Mouse (Mus musculus) neural tube, embryonic 14.5 days (tissue): ENCODE results near the gene Gpx4. TPM values are rescaled to one million over a fixed set of nuclear protein-coding genes. Genes with fewer than 3 reads are reported as not detected.

Experiments
- ATAC-seq: fragments of 200-750 bp; cut with Nextera tagmentation; 2 replicates; pipeline ENCODE4 v1.8.0; 2017; ENCODE audit warnings: low read depth, mild to moderate bottlenecking, moderate TSS enrichment, moderate library complexity
- H3K27ac ChIP-seq: fragments of 300-500 bp; sonication (generic); 2 replicates; pipeline ENCODE4 v1.5.1; 2014; ENCODE audit warnings: low read depth, mild to moderate bottlenecking, control low read depth, low read length, moderate library complexity, mixed read lengths
- H3K27me3 ChIP-seq: fragments of 300-500 bp; sonication (generic); 2 replicates; pipeline ENCODE4 v1.6.1; 2014; ENCODE audit warnings: low read length; ENCODE audit not compliant: control insufficient read depth, insufficient read depth
- H3K36me3 ChIP-seq: fragments of 300-500 bp; sonication (generic); 2 replicates; pipeline ENCODE4 v1.6.1; 2014; ENCODE audit warnings: low read length, mixed read lengths; ENCODE audit not compliant: control insufficient read depth, insufficient read depth
- H3K4me1 ChIP-seq: fragments of 300-500 bp; sonication (generic); 2 replicates; pipeline ENCODE4 v1.6.1; 2014; ENCODE audit warnings: low read length; ENCODE audit not compliant: control insufficient read depth, insufficient read depth
- H3K4me2 ChIP-seq: fragments of 300-500 bp; sonication (generic); 2 replicates; pipeline ENCODE4 v1.6.1; 2014; ENCODE audit warnings: mild to moderate bottlenecking, low read depth, low read length, control low read depth
- H3K4me3 ChIP-seq: fragments of 300-500 bp; sonication (generic); 2 replicates; pipeline ENCODE4 v1.5.1; 2014; ENCODE audit warnings: low read depth, low read length, control low read depth, mixed read lengths
- H3K9ac ChIP-seq: fragments of 300-500 bp; sonication (generic); replicated peaks from 2 replicates; pipeline ENCODE4 v1.6.1; 2014; ENCODE audit warnings: low read depth, mild to moderate bottlenecking, control low read depth, low read length, mixed read lengths
- H3K9me3 ChIP-seq: fragments of 300-500 bp; sonication (generic); 2 replicates; pipeline ENCODE4 v1.6.1; 2016; ENCODE audit warnings: low read length; ENCODE audit not compliant: control insufficient read depth
- WGBS: fragments of 180-500 bp; shearing (Covaris S2); extraction: QIAGEN DNeasy Blood & Tissue Kit; methylation state at CpG from one replicate; pipeline ENCODE4 v1.1.7; 2014; 5-methylcytosine and 5-hydroxymethylcytosine counted together
- polyA plus RNA-seq: library from polyadenylated mRNA; unstranded; fragments of >200 nt; fragmentation: Nextera tagmentation; extraction: Ambion mirVana; gene quantifications from 2 replicates; pipeline ENCODE4 v1.2.1, GENCODE M21; 2014

Gene Gpx4
- polyA plus RNA-seq, 1 experiment from 2014 or later, result 546 TPM

DNA sequence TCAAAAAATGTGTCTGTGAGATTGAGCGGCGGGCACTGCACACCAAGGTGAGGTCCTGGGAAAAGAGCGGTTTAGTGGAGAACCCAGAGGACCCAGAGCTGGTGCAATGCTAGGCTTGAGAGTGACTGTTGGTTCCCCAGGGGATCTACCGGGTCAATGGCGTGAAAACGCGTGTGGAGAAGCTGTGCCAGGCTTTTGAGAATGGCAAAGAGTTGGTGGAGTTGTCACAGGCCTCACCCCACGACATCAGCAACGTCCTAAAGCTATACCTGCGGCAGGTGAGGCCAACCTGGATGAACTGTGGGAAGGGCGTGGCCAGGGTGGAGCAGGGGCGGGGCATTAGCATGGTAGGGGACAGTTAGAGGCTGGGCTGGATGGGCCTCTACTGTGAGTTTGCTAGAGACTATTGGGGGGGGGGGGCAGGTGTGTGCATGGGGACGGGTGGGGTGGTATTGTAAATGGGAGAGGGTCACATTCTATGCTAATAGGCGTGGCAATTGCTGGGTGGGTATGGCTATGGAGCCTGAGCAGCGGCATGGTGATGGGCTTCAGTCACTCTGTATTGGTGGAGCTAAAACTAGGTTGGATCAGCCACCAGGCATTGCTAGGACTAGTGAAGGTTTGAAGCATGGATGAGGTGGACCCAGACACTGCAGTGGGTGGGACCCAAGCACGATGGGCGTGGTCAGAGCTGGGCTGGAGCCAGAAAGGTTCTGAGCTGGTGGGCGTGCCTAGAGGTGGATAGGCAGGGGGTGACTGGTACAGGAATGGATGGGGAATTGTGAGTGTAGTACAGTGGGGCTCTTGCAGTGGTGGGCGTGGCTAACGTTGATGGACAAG lies 19.1 kb upstream of the Gpx4 start:
- Histone ChIP-seq H3K4me3 (no peak overlapping the region), H3K9me3 (no peaks in the 10 kb centered on the region), H3K27me3 (no peaks in the 10 kb centered on the region), H3K36me3 (no peaks in the 10 kb centered on the region), H3K27ac (no peak overlapping the region), H3K4me2 (no peak overlapping the region), H3K9ac (no peak overlapping the region), H3K4me1 (no peaks in the 10 kb centered on the region)
- 71% methylated on average over 20 of the region's 20 CpGs for WGBS
- ATAC-seq, result no peak

DNA sequence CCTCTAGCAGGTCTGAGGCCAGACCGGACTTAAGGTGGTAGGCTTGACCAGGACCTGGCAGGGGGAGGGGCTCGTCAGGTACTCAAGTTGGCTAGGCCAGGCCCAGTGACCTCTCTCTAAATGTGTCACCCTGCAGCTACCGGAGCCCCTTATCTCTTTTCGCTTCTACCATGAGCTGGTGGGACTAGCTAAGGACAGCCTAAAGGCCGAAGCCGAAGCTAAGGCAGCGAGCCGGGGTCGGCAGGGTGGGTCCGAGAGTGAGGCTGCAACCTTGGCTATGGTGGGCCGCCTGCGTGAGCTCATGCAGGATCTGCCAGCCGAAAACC lies 18.5 kb upstream of the Gpx4 start:
- no peak overlapping the region for H3K4me3 ChIP-seq
- H3K4me2 ChIP-seq, result no peak overlapping the region
- WGBS, result 93% methylated on average over 13 of the region's 13 CpGs

DNA sequence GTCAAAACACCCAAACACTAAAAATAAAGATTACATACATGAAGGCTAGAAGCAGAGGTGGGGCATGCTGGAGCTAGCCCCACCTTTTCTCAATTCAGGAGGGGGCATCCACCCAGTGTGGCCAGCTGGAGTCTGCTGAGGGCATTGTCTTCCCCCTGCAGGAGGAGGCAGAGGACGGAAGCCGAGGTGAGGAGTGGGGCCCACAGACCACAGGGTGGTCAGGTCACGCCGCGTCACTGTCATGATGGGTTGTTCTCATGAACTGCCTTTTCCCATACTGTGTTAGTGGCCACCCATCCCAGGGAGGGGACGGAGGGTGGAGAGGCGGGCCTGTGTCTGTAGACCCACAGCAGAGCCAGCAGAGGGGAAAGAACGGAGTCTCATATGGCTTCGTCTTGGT lies 16.8 kb upstream of the Gpx4 start:
- no peak for ATAC-seq
- Histone ChIP-seq H3K27me3 (no peaks in the 10 kb centered on the region), H3K27ac (no peak overlapping the region), H3K4me3 (no peak overlapping the region), H3K9me3 (no peaks in the 10 kb centered on the region), H3K4me1 (no peaks in the 10 kb centered on the region), H3K4me2 (no peak overlapping the region), H3K9ac (0 out of 2 replicates have a peak overlapping the region, but pooled peaks have one; percentile 11), H3K36me3 (peaks cover 4% of the 10 kb centered on the region; the same call in 1 of the 2 replicates)
- WGBS, result 81% methylated on average over 9 of the region's 9 CpGs

More for the DNA sequence above, 18.5 kb upstream of the Gpx4 start:
- H3K9ac ChIP-seq, result no peak overlapping the region
- H3K27me3 ChIP-seq, result no peaks in the 10 kb centered on the region
- H3K36me3 ChIP-seq, result no peaks in the 10 kb centered on the region
- ATAC-seq, result no peak
- H3K9me3 ChIP-seq, result no peaks in the 10 kb centered on the region
- no peak overlapping the region for H3K27ac ChIP-seq
- H3K4me1 ChIP-seq, result no peaks in the 10 kb centered on the region

DNA sequence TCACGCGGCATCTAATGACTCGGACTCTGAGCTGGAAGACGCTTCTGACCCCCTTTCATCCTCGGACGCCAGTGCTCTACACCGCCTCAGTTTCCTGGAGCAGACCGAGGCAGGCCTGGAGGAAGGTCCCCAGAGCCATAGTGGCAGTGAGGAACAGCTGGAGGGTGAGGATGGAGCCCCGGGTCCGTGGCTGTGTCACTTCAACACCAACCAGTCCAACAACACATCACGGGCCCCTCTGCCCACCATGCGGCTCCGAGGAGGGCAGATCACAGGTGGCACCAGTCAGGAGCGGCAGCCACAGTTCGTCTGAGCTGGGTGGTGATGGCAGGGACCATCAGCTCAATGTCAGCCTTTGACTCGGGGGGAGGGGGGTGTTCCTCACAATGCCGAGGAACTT lies 16.2 kb upstream of the Gpx4 start:
- Histone ChIP-seq H3K27ac (no peak overlapping the region), H3K9me3 (no peaks in the 10 kb centered on the region), H3K36me3 (peaks cover 9% of the 10 kb centered on the region; the same call in 1 of the 2 replicates), H3K9ac (no peak overlapping the region), H3K4me3 (no peak overlapping the region), H3K4me2 (no peak overlapping the region), H3K4me1 (no peaks in the 10 kb centered on the region), H3K27me3 (no peaks in the 10 kb centered on the region)
- WGBS, result 85% methylated on average over 17 of the region's 17 CpGs
- ATAC-seq, result no peak

DNA sequence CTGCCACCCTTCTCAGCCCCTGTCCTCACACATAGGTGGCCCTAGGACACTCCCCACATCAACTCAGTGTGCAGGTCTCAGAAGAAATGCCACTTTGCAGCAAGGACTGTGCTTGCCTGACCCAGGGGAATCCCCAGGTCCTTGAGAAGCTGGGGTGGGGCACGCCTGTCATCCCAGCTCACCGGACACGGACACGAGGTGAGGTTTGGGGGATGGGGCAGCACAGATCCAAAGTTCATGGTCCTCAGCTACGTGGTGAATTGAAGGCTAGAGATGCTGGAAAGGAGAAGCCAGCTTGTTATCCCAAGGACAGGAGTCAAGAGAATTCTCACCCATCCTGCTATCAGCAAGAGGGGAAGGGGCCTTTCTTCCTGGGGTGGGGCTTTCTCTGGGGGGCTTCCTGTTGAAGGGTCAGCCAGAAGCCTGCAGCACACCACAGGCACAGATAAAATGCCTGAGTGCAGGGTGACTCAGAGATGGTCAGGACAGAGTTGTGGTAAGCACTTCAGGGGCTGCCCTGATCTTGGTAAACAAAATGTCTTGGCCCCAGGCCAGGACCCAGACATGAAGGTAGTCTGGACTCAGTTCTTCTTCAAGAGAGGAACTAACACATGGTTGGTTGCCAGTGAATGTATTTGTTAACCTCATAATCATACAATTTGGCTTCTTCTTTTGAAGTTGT lies 14.0 kb upstream of the Gpx4 start:
- WGBS, result 70% methylated on average over 5 of the region's 5 CpGs
- H3K9me3 ChIP-seq, result no peaks in the 10 kb centered on the region
- peaks cover 31% of the 10 kb centered on the region for H3K36me3 ChIP-seq
- no peak overlapping the region for H3K9ac ChIP-seq
- peaks cover 2% of the 10 kb centered on the region; the same call in 1 of the 2 replicates for H3K4me1 ChIP-seq
- H3K27me3 ChIP-seq, result no peaks in the 10 kb centered on the region
- no peak overlapping the region for H3K4me3 ChIP-seq
- H3K4me2 ChIP-seq, result no peak overlapping the region
- ATAC-seq, result no peak
- H3K27ac ChIP-seq, result no peak overlapping the region

DNA sequence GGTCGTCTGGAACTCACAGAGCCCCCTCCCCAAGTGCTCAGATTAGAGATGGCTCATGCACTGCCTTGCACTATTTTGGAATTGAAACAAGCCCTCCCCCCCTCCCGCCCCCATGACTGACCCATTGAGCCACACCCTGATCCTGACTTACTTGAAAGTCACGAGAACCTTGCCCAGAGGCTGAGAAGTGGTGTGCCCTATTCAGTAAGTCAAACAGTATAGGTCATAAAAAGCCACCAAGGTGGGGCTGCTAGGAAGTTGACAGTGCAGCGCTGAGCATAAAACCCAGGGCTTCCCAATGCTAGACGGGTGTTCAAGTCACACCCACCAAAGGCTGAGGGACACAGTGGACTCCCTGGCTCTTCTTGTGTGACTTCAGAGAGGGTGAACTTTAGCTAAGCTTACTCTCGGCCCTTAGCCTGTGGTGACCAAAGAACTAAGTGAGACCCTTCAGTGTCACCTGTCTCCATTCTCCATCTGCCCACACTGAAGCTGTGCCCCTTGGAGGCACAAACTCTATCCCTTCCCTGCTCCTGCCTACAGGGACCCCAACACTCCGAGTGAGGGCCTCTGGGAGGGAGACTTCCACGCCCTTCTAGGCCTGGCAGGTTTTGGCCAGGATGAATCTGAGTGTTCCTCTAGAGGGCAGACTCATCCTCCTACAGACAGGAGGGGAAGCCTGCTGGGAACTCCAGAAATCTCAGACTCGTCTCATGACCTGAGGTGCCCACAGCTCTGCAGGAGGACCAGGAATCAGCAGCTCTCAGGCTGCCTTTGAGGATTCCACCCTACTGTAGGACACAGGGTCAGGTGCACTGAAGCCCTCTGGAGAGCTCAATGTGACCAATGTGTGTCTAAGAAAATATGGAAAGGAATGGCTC lies 13.2 kb upstream of the Gpx4 start:
- no peak overlapping the region for H3K4me3 ChIP-seq
- H3K36me3 ChIP-seq, result peaks cover 32% of the 10 kb centered on the region
- H3K4me2 ChIP-seq, result no peak overlapping the region
- H3K27ac ChIP-seq, result no peak overlapping the region
- 36% methylated on average over 9 of the region's 9 CpGs for WGBS
- ATAC-seq, result no peak
- H3K27me3 ChIP-seq, result no peaks in the 10 kb centered on the region
- H3K9ac ChIP-seq, result no peak overlapping the region
- H3K4me1 ChIP-seq, result peaks cover 10% of the 10 kb centered on the region
- no peaks in the 10 kb centered on the region for H3K9me3 ChIP-seq

DNA sequence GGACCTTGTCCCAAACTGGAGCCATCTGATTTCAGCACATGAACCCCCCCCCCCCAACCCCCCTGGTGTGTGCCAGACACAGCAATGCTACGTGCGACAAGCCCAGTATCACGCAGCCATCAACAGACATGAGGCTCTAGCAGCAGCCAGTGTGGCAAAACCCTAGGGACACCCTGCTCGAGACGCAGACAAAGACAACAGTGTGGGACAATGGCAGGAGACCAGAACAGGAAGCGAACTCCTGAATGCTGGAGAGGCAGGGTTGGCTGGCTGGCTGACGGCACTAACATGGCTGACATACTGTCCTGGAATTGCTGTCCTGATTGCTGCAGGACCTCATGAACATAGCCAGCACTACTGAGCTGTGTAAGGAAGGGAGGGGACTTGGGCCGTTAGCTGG lies 11.8 kb upstream of the Gpx4 start:
- H3K9me3 ChIP-seq, result no peaks in the 10 kb centered on the region
- H3K4me1 ChIP-seq, result peaks cover 15% of the 10 kb centered on the region
- H3K27me3 ChIP-seq, result no peaks in the 10 kb centered on the region
- H3K27ac ChIP-seq, result no peak overlapping the region
- ATAC-seq, result no peak
- peaks cover 32% of the 10 kb centered on the region for H3K36me3 ChIP-seq
- WGBS, result 74% methylated on average over 8 of the region's 8 CpGs
- H3K9ac ChIP-seq, result no peak overlapping the region
- H3K4me3 ChIP-seq, result no peak overlapping the region
- no peak overlapping the region for H3K4me2 ChIP-seq

DNA sequence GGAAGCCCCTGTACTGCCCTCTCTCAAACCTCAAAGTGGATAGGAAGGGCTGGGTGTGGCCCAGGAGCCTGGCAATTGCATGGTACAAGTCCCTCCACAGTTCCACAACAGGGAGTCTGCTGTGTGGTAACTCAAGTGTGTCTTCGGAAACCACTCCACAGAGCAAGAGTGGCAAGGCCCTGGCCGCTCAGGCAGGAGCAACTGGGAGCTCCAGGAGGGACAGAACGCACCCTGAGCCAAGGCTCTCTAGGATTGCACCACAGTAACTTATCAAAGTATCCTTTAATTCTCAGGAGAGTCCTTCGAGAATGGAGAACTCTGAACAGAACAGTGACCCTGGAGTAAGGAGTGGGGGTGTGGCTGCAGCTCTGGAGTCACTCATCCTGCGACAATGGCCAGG lies 11.3 kb upstream of the Gpx4 start:
- no peak overlapping the region for H3K27ac ChIP-seq
- peaks cover 32% of the 10 kb centered on the region for H3K36me3 ChIP-seq
- WGBS, result 92% methylated on average over 5 of the region's 5 CpGs
- no peaks in the 10 kb centered on the region for H3K27me3 ChIP-seq
- no peak for ATAC-seq
- peaks cover 15% of the 10 kb centered on the region for H3K4me1 ChIP-seq
- no peak overlapping the region for H3K4me3 ChIP-seq
- no peaks in the 10 kb centered on the region for H3K9me3 ChIP-seq
- H3K4me2 ChIP-seq, result no peak overlapping the region
- no peak overlapping the region for H3K9ac ChIP-seq
